Mouse (Mus musculus) midbrain, postnatal 0 days (tissue): Measurements from ENCODE around the gene Rybp. TPM values are rescaled to one million over a fixed set of nuclear protein-coding genes. Genes with fewer than 3 reads are reported as not detected.

Experiments
- ATAC-seq: fragments of 200-750 bp; cut with Nextera tagmentation; 2 replicates; pipeline ENCODE4 v1.8.0; 2017; ENCODE audit warnings: moderate number of reproducible peaks, mild to moderate bottlenecking, moderate TSS enrichment, moderate library complexity; ENCODE audit not compliant: low FRiP score
- DNase-seq: peaks from one replicate; pipeline ENCODE4 v3.0.0-alpha.2; 2015; ENCODE audit warnings: low spot score
- H3K27ac ChIP-seq: fragments of 300-500 bp; sonication (generic); 2 replicates; pipeline ENCODE4 v1.5.1; 2014; ENCODE audit warnings: low read depth, mild to moderate bottlenecking, low read length, mixed read lengths
- H3K27me3 ChIP-seq: fragments of 300-500 bp; sonication (generic); 2 replicates; pipeline ENCODE4 v1.6.1; 2014; ENCODE audit warnings: low read length, control low read depth, mixed read lengths; ENCODE audit not compliant: insufficient read depth
- H3K36me3 ChIP-seq: fragments of 300-500 bp; sonication (generic); 2 replicates; pipeline ENCODE4 v1.6.1; 2014; ENCODE audit warnings: low read length, control low read depth, mixed read lengths; ENCODE audit not compliant: insufficient read depth
- H3K4me1 ChIP-seq: fragments of 300-500 bp; sonication (generic); 2 replicates; pipeline ENCODE4 v1.6.1; 2014; ENCODE audit warnings: mild to moderate bottlenecking, control low read depth, antibody characterized with exemption, low read length, mixed read lengths; ENCODE audit not compliant: insufficient read depth
- H3K4me2 ChIP-seq: fragments of 300-500 bp; sonication (generic); 2 replicates; pipeline ENCODE4 v1.6.1; 2014; ENCODE audit warnings: low read depth, mild to moderate bottlenecking, low read length, mixed read lengths; ENCODE audit not compliant: poor library complexity, severe bottlenecking
- H3K4me3 ChIP-seq: fragments of 300-500 bp; sonication (generic); 2 replicates; pipeline ENCODE4 v1.5.1; 2014; ENCODE audit warnings: low read depth, mild to moderate bottlenecking, low read length, moderate library complexity
- H3K9ac ChIP-seq: fragments of 300-500 bp; sonication (generic); replicated peaks from 2 replicates; pipeline ENCODE4 v1.6.1; 2014; ENCODE audit warnings: mild to moderate bottlenecking, low read length, moderate library complexity, mixed read lengths; ENCODE audit not compliant: poor library complexity, severe bottlenecking
- H3K9me3 ChIP-seq: fragments of 300-500 bp; sonication (generic); 2 replicates; pipeline ENCODE4 v1.6.1; 2016; ENCODE audit warnings: low read length, control low read depth
- CTCF ChIP-seq: IDR thresholded peaks from 2 replicates; pipeline ENCODE4 v1.5.1; 2016; ENCODE audit warnings: antibody characterized with exemption, mild to moderate bottlenecking
- WGBS: fragments of 180-500 bp; shearing (Covaris S2); extraction: QIAGEN DNeasy Blood & Tissue Kit; methylation state at CpG from one replicate; pipeline ENCODE4 v1.1.7; 2014; 5-methylcytosine and 5-hydroxymethylcytosine counted together
- polyA plus RNA-seq: library from polyadenylated mRNA; unstranded; fragments of >200 nt; fragmentation: Nextera tagmentation; extraction: Ambion mirVana; gene quantifications from 2 replicates; pipeline ENCODE4 v1.2.1, GENCODE M21; 2015
- total RNA-seq: library from RNA; depleted of rRNA; stranded (reverse); fragments of >200 nt; gene quantifications from 2 replicates; pipeline ENCODE4 v1.2.3, GENCODE M21; 2014

Rybp gene
- total and polyA plus RNA-seq, 2 experiments from 2014 or later: 29.6 to 36.0 TPM

DNA sequence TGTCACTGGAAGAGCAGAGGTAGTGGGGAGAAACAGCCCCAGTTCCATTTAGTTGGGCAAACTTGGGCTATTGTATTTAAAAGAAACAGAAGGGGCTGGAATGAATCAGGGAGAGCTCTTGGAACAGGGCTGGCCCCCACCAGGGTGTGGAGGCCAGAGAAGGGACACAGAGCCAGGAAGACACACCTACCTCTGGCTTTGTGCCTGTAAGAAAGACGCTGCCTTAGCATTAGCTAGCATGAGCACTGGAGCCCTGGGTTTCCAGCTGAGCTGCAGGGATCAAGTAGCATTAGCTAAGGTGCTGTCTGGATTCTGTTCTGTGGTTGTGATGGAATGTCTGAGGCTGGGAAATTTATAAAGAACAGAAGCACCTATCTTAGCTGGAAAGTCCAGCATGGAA is 85.2 kb downstream of the Rybp start:
- Histone ChIP-seq H3K4me2 (no peak overlapping the region), H3K9ac (no peak overlapping the region), H3K4me3 (no peak overlapping the region), H3K4me1 (peaks cover 8% of the 10 kb centered on the region), H3K36me3 (no peaks in the 10 kb centered on the region), H3K9me3 (no peaks in the 10 kb centered on the region), H3K27ac (no peak overlapping the region), H3K27me3 (peaks cover 4% of the 10 kb centered on the region; the same call in 1 of the 2 replicates)
- WGBS: 56% methylated on average over 1 of the region's 1 CpGs
- ATAC-seq: no peak
- DNase-seq: no peak
- TF ChIP-seq CTCF: no peak

DNA sequence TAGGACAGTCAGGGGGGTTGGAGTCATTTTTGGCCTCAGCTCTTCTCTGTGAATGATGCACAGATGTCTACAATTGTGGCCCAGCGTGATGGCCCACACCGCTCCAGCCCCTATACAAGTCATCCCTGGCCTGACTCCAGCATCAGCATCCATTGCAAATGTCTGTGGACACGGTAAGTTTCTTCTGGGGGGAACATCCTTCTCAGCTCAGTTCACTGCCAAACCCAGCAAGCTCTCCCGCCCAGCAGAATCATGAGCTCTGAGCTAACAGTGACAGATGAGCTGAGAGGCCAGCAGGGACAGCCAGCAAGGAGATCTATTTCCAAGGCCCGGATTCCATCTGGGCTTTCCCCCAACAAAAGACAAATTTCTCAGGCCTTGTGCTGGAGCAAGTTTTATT is 90.2 kb downstream of the Rybp start:
- H3K9ac ChIP-seq: no peak overlapping the region
- DNase-seq: peak; percentile 88
- no peak overlapping the region for H3K4me2 ChIP-seq
- no peaks in the 10 kb centered on the region; the same call in 1 of the 2 replicates for H3K4me1 ChIP-seq
- 63% methylated on average over 5 of the region's 5 CpGs for WGBS
- no peaks in the 10 kb centered on the region for H3K9me3 ChIP-seq
- H3K27me3 ChIP-seq: peaks cover 4% of the 10 kb centered on the region; the same call in 1 of the 2 replicates
- TF ChIP-seq CTCF: no peak
- no peak overlapping the region for H3K4me3 ChIP-seq
- H3K27ac ChIP-seq: no peak overlapping the region
- H3K36me3 ChIP-seq: no peaks in the 10 kb centered on the region
- no peak for ATAC-seq

DNA sequence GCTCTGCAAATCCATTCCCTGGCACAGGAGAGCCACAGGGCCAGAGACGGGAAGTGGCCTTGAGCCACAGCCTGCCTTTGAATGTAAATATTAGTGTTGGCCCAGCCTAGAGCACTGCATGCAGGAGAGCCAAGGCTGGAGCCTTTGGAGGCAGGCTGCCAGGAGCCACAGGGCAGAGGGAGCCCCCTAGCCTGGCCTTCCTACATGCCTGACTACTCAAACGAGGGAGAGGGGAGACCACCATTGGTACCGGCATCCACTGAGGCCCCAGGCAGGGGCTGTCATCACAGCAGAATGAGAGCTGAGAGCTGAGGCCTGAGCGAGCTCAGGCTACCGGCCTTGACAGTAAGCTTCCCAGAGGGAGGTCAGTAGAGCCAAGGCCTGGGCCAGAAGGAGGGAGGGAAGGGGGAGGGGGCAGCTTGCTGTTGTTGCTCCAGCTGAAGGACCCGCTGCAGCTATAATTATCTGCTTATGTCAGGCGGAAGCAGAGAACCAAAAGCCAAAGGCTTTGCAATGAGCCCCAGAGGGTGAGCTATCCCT is 91.3 kb downstream of the Rybp start:
- WGBS: 20% methylated on average over 7 of the region's 7 CpGs
- no peak overlapping the region for H3K9ac ChIP-seq

DNA sequence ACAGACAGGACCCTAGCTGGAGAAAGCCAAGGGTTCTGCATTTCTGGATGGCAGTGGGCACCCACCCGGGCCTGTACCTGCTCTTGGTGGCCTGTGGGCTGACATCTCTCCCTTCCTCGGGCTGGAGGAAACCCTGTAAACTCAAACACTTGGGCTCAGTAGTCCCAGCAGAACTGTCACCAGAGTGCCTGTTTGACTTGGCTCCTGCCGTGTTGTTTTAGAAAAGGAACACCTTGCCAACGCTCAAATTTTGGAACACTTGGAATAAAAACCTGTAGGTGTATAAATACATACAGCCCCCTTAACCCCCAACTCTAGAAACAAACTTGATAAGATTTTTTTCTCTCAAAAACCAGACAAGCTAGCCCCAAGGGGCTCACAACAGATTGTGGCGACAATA is 92.2 kb downstream of the Rybp start:
- WGBS: 78% methylated on average over 5 of the region's 5 CpGs
- Histone ChIP-seq H3K9ac (no peak overlapping the region), H3K9me3 (no peaks in the 10 kb centered on the region), H3K4me2 (no peak overlapping the region), H3K4me3 (no peak overlapping the region), H3K27ac (no peak overlapping the region), H3K36me3 (no peaks in the 10 kb centered on the region), H3K27me3 (no peaks in the 10 kb centered on the region; the same call in 1 of the 2 replicates), H3K4me1 (no peaks in the 10 kb centered on the region; the same call in 1 of the 2 replicates)
- ATAC-seq (no peak), DNase-seq (no peak)
- no peak for TF ChIP-seq CTCF

More for the DNA sequence above, 91.3 kb downstream of the Rybp start:
- H3K4me3 ChIP-seq: no peak overlapping the region
- DNase-seq (peak; percentile 61), ATAC-seq (no peak)
- no peak for TF ChIP-seq CTCF
- no peak overlapping the region for H3K27ac ChIP-seq
- H3K36me3 ChIP-seq: no peaks in the 10 kb centered on the region
- H3K9me3 ChIP-seq: no peaks in the 10 kb centered on the region
- no peak overlapping the region for H3K4me2 ChIP-seq
- no peaks in the 10 kb centered on the region; the same call in 1 of the 2 replicates for H3K4me1 ChIP-seq
- peaks cover 4% of the 10 kb centered on the region; the same call in 1 of the 2 replicates for H3K27me3 ChIP-seq

DNA sequence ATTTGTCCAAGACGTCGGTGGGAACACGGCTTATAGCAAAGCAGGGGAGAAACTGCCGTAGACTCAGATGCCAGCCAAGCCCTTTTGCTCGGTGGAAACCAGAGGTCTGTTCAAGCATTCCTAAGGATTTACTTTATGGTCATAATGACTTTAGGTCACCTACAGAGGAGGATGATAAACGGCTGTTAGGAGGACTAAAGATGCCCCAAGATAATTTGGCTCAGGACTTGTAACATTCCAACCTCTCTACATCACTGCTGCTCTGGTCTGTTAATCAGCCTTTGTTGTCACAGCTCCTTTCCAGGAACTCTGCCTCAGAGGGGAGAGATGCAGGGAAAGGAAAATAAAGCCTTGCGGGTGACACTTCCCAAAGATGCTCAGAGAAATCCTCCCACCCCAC is 93.5 kb downstream of the Rybp start:
- Histone ChIP-seq H3K4me2 (no peak overlapping the region), H3K27ac (no peak overlapping the region), H3K4me3 (no peak overlapping the region), H3K9me3 (no peaks in the 10 kb centered on the region), H3K27me3 (no peaks in the 10 kb centered on the region; the same call in 1 of the 2 replicates), H3K9ac (no peak overlapping the region), H3K4me1 (no peaks in the 10 kb centered on the region; the same call in 1 of the 2 replicates), H3K36me3 (no peaks in the 10 kb centered on the region)
- WGBS: 72% methylated on average over 7 of the region's 7 CpGs
- ATAC-seq: no peak
- no peak for DNase-seq
- no peak for TF ChIP-seq CTCF

DNA sequence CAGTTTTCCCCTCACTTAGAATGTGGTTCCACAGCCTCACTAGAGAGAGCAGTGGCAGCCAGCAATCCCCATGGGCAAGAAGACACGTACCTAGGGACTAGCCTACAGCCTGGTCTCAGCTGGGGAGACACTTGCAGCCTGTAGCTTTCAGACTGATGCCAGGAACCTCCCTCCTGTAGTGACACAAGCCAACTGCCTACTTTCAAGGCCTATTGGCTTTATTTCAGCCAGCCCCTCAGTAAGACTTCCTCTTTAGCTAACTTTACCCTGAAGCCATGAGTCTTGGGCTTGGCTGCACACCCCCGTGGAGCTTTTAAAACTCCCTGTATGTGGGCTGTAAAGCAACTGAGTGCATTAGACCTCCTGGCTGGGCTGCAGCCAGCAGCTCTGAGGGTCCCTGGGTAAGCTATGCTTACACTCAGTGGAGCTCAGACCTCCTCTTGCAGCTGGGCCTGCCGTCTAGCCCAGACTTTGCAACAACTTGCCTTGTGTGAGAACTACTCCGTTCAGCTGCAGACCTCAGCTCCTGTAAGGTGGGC is 94.5 kb downstream of the Rybp start:
- Histone ChIP-seq H3K27ac (no peak overlapping the region), H3K9me3 (no peaks in the 10 kb centered on the region), H3K4me1 (no peaks in the 10 kb centered on the region; the same call in 1 of the 2 replicates), H3K27me3 (no peaks in the 10 kb centered on the region), H3K4me3 (no peak overlapping the region), H3K9ac (no peak overlapping the region), H3K36me3 (no peaks in the 10 kb centered on the region), H3K4me2 (no peak overlapping the region)
- peak; percentile 56 for DNase-seq
- no peak for ATAC-seq
- 47% methylated on average over 4 of the region's 4 CpGs for WGBS
- TF ChIP-seq CTCF: no peak
